Mouse (Mus musculus) left cerebral cortex, adult 18-20 months (tissue): ENCODE data around the gene Tmem94. TPM values are rescaled to one million over a fixed set of nuclear protein-coding genes. Genes with fewer than 3 reads are reported as not detected.

Experiments used
- DNase-seq, 2 experiments: peaks; one replicate each; pipeline ENCODE4 v3.0.0; 2021 to 2022; ENCODE audit warnings: low spot score in 2 of 2, mixed read lengths in 1 of 2
- total RNA-seq, 2 experiments: library from RNA; stranded (reverse); gene quantifications; 2 replicates each; pipeline ENCODE4 v1.2.3; 2021

Gene Tmem94
- total RNA-seq, 2 experiments from 2014 or later = 62.9 to 65.2 TPM

GRCm38 (mm10) chr11:115807306-115807705 lies 42.1 kb downstream of the Tmem94 start:
- no peak for DNase-seq

DNA sequence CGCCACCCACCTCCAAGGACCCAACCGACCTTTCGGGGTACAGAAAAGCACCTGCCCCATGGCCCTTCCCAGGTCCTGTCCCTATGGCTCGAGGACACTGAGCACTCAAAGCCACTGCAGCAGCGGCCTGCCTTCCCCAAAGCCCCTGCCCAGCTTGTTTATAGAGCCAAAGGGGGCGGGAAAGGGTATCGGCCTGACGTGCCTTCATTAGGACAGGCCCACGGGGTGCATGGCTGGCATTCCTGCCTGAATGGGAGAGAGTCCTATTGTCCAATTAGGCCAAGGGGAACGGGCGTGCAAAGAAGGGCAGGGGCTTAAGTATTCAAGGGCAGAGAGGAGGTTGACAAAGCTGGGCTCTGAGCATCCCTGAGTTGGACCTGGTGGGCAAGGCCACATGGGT lies 42.7 kb downstream of the Tmem94 start:
- DNase-seq = no peak

- no peak for DNase-seq
Observed at GRCm38 (mm10) chr11:115808696-115809310, 43.6 kb downstream of the Tmem94 start.

GRCm38 (mm10) chr11:115809311-115809781 lies 44.1 kb downstream of the Tmem94 start:
- DNase-seq = no peak

DNA sequence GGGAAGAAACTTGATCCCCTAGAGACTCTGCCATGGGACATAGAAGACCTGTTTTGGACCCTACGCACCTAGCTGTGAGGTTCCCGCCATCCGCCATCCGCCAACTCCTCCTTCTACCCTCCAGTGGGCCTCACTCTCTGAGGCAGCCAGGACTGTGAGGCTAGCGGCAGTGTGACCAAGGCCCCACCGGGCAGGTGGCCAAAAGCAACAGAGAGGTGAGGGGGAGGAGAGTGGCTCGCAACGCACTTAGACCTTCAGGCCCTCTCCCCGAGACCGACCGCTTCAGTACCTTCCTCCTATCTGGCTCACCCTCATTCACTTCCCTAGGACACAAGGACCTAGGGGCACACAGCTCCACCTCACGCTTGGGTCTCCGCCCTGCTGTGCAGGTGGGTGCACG lies 45.1 kb downstream of the Tmem94 start:
- DNase-seq = no peak

- no peak for DNase-seq
Observed at GRCm38 (mm10) chr11:115811381-115812093, 46.3 kb downstream of the Tmem94 start.

DNA sequence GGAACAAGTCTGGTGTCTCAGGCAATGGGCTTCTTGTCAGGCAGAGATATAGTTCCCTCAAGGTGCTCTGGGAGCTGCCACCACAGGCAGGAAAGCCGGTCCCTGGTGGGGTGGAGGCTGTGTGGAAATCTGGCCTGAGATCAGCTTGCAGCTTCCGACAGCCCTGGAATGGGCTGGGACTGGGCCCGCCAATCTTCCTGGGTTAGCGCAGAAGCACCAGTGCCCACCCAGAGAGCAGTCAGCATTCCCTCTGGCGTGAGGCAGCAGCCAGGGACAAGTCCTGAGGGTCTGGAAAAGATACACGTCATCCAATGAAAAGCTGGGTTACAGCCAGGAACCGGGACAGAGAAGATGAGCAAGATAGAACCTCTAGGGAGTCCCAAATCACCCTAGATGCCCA lies 46.9 kb downstream of the Tmem94 start:
- no peak for DNase-seq

- no peak for DNase-seq
Observed at GRCm38 (mm10) chr11:115812533-115813420, 47.5 kb downstream of the Tmem94 start.

- peak; percentile 87 to 90 for DNase-seq
Observed at GRCm38 (mm10) chr11:115813507-115814296, 48.5 kb downstream of the Tmem94 start, which contains the start of gene Caskin2. Gene Caskin2, minus strand, starts transcription at chr11:115813639.

DNA sequence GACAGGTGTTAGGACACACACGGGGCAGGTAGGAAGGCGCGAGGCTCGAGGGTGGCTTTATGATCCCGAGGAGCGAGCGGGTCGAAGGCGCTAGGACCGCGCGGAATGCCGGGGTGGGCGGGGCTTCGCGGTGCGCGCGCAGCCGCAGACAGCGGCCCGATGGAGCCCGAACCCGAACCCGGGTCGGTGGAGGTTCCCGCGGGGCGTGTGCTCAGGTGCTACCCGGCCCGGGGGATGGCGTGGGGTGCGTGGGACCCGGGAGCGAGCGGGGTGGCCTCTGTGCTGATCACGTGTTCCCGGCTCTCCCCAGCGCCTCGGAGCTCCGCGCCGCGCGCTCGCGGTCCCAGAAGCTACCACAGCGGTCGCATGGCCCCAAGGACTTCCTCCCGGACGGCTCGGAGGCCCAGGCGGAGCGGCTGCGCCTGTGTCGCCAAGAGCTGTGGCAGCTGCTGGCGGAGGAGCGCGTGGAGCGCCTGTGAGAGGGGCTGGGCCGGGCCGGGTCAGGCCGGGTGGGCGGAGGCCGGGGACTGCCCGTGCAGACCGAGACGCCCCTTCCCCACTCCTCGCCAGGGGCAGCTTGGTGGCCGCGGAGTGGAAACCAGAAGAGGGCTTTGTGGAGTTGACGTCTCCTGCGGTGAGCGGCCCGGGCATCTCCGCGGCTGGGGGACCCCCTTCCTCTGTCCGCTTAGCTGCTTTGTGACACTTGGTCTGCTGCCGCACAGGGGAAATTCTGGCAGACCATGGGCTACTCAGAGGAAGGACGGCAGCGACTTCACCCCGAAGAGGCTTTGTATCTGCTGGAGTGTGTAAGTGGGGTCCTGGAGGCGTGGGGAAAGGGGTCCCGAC lies 49.6 kb downstream of the Tmem94 start, which contains the start of gene Tsen54:
Tsen54 (plus strand) TSS at position 120 of the 846 bp plus-strand sequence.
- DNase-seq = peak; percentile 91

DNA sequence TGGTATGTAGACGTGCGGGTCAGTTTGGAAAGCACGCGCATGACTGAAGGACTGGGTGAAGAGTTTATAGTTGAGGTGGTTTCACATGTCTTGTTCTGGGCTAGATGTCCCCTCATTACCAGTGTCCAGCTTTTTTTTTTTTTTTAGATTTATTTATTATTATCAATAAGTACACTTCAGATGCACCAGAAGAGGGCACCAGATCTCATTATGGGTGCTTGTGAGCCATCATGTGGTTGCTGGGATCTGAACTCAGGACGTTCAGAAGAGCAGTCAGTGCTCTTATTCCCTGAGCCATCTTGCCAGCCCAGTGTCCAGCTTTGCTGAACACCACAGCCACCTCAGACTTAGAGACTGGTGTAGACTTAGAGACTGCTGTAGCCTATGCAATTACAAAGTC lies 52.1 kb downstream of the Tmem94 start:
- no peak for DNase-seq

DNA sequence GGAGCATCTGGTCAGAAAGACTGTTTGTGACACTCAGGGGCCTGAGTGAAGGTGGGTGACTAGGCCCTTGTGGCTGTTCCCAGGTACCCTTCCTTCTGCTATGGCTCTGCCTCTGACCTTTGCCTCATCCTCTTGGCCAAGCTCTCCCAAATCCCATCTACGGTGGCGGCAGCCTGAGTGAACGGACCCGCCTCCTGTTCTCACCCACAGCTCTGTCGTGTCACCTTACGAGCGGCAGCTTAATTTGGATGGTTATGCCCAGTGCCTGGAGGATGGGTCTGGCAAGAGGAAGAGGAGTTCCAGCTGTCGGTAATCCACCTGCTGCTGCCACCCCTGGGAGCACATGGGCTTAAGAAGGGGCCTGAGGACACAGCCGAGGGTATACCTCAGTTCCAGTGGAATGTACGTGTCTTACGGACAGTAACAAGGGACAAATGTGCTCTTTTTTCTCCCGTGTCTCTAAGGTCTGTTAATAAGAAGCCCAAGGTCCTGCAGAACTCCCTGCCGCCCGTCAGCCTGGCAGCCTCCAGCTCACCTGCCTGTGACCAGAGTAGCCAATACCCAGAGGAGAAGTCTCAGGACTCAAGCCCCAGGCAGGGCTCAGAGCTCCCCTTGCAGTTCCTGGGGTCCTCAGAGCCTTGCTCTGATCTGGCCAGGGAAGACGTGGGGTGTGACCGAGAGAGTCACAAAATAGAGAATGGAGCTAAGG lies 54.8 kb downstream of the Tmem94 start:
- no peak for DNase-seq

DNA sequence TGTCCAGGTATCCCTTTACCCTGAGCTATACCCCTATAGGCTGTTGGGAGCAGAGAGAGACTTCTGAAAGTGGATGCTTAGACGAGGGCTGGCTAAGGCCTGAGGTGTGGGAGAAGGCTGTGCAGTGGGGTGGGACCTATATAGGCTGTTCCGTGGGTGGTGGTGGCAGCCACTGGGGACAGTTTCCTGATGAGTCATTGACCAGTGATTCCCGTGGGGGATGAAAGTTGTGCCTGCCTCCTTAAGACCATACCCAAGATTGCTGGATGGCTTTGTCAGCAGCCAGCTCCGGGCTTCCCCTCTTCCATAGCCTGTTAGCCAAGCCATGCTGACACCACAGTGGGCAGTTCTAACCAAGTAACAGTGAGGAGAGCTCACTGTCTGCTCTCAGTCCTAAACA lies 55.8 kb downstream of the Tmem94 start:
- DNase-seq = no peak

DNA sequence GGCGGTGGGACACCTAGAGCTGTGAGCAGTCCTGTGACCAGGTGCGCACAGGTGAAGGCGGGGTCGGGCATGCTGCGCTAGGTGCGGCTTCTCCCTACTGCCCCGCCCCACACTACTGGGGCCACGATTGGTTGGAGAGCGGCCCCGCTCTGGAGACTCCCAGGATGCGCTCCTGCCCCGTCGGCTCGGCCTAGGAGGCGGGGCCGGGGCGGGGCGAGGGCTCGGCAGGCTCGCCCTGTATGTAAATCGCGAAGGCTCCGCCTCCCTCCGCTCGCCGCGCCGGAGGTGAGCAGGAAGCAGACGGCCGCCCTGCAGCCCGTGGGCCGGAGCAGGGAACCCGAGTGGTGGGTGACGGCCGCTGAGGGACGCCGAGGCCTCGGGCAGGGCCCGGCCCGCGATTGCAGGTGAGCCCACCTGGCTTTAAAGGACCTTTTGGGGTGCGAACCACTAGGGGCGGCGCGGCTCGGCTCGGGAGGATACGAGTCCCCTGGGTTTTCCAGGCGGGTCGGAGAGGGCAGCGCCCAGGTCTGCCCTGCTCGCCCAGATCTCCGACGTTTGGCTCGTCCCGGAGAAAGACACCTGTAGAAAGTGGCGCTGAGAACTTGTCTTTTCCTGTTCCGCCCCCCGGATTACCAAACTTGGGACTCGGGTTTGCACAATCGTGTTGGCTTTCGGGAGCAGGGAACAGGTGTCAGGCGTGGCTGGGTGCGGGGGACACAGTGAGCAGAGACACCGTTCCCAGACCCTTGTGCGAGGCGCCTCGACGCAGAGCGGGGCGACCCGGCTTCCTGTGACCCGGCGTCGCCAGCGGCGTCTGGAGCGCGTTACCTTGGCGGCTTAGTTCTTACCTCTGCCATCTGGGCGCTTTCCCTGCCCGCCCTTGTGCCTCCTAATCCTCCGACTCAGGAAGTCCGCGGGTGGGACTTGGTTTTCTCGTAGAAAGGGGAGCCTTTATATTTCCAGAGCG lies 58.8 kb downstream of the Tmem94 start, which contains the start of gene Llgl2:
Llgl2 (plus strand) TSS at position 276 of the 967 bp plus-strand sequence.
- DNase-seq = peak; percentile 52 to 66

DNA sequence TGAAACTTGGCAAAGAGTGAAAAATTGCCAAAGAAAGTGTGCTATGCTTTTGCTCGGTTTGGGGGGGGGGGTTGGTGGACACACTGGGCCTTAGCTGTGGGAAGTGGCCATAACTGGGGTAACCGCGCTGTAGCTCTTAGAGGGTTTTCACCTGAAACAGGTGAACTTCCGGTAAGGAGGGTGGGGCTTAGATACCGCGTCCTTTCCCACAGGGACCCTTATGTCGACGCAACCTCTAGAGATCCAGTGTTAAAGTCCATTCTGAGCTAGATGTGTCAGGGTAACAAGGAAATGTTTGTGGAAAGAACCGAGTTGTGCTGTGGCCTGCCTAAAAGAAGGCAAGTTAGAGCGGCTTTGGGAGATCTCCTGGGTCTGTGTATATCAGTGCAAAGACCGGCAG lies 59.6 kb downstream of the Tmem94 start:
- no peak for DNase-seq

DNA sequence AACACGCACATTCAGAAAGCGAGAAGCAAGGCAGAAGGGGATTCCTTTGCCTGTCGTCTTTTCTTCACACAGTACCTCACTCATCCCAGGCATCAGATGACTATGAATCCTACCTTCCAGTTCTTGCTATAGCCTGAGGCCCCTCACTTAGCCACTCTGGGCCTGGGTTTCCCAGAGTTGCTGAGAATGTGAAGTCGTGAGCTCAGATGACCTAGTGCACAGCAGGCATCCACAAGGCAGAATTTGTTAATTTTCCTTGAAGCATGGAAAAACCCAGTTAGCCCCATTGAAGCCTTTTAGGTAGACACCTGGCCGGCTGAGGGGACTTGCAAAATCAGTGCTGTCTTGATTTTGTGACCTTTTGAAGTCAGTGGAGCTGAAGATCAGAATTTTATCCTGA lies 61.3 kb downstream of the Tmem94 start:
- no peak for DNase-seq

DNA sequence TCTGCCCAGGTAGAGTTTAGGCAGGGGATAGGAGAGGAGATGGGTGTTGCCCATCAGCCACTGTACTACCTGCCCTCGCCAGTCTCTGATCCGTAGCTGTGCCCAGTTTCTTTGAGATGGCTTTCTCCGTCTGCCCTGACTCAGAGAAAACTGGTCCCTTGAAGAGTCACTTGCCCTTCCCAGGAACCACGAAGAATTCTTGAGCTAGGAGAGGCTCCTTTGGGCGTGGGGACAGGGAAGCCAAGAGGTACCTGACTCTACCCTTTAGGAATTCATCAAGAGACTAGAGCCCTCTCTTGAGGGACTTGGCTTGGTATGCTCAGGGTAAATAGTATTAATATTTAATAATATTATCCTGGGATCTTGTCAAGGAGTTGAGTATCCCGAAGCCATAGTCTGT lies 62.4 kb downstream of the Tmem94 start:
- no peak for DNase-seq

- DNase-seq = no peak
Observed at GRCm38 (mm10) chr11:115829036-115829435, 63.8 kb downstream of the Tmem94 start.
